Mouse (Mus musculus): Measurements from ENCODE around the gene Rnf167.

GRCm38 (mm10) chr11:70606717-70607116 lies 40.3 kb upstream of the Rnf167 start:
- TF ChIP-seq CTCF (IDR thresholded peaks at IDR 0.05; ENCODE audit: control insufficient read depth, insufficient read depth, insufficient read length), result no peak
- TF ChIP-seq MYOG (IDR thresholded peaks at IDR 0.05; ENCODE audit: control insufficient read depth, extremely low read depth, insufficient read length), result no peak
- no peak for TF ChIP-seq CEBPB (IDR thresholded peaks at IDR 0.05; ENCODE audit: low read depth)
- TF ChIP-seq USF1 (IDR thresholded peaks at IDR 0.05; ENCODE audit: low read depth), result no peak
- no peak for TF ChIP-seq MYOD1 (IDR thresholded peaks at IDR 0.05; ENCODE audit: control insufficient read depth, insufficient read length, low read depth)
